Mouse (Mus musculus): ENCODE results near the gene Slc13a4.

GRCm38 (mm10) chr6:35302581-35302980, 5.3 kb downstream of the Slc13a4 start:
- TF ChIP-seq CTCF (IDR thresholded peaks at IDR 0.05; ENCODE audit: borderline replicate concordance, control insufficient read depth, extremely low read depth, insufficient read depth, low read length, poor library complexity) (no peak), POLR2A (IDR thresholded peaks at IDR 0.05; ENCODE audit: control insufficient read depth, extremely low read depth, insufficient read depth, low read length, poor library complexity) (no peak)
